Mouse (Mus musculus): ENCODE measurements at regions not wholly inside any gene's neighbourhood (a gene's known extent, or its start where the extent isn't known, plus 50 kb on each side); places are given as distances from the start of the nearest gene placed in this dataset.
A peak's percentile ranks its signal among the peaks of the same experiment; 100 is the strongest.

GRCm38 (mm10) chr13:107396036-107396435, 374.1 kb upstream of the Kif2a start:
- no peak for DNase-seq (ENCODE audit: low read depth, low spot score)

GRCm38 (mm10) chr13:107394451-107394850, 372.5 kb upstream of the Kif2a start:
- DNase-seq (ENCODE audit: low read depth, low spot score): no peak

- DNase-seq (ENCODE audit: low read depth, low spot score): no peak
Observed at GRCm38 (mm10) chr13:107389535-107390150, 367.7 kb upstream of the Kif2a start.

- DNase-seq (ENCODE audit: low read depth, low spot score): no peak
Observed at GRCm38 (mm10) chr13:107389074-107389473, 367.1 kb upstream of the Kif2a start.

- DNase-seq (ENCODE audit: low read depth, low spot score): no peak
Observed at GRCm38 (mm10) chr13:107378076-107378475, 356.1 kb upstream of the Kif2a start.

GRCm38 (mm10) chr13:107372666-107373065, 350.7 kb upstream of the Kif2a start:
- no peak for DNase-seq (ENCODE audit: low read depth, low spot score)

GRCm38 (mm10) chr13:107371616-107372582, 350.0 kb upstream of the Kif2a start:
- DNase-seq (ENCODE audit: low read depth, low spot score): peak; percentile 57

- DNase-seq (ENCODE audit: low read depth, low spot score): no peak
Observed at GRCm38 (mm10) chr13:107367639-107368038, 345.7 kb upstream of the Kif2a start.

GRCm38 (mm10) chr13:107365766-107366165, 343.8 kb upstream of the Kif2a start:
- no peak for DNase-seq (ENCODE audit: low read depth, low spot score)

- DNase-seq (ENCODE audit: low read depth, low spot score): no peak
Observed at GRCm38 (mm10) chr13:107365241-107365640, 343.3 kb upstream of the Kif2a start.

- DNase-seq (ENCODE audit: low read depth, low spot score): no peak
Observed at GRCm38 (mm10) chr13:107362806-107363687, 341.1 kb upstream of the Kif2a start.

- no peak for DNase-seq (ENCODE audit: low read depth, low spot score)
Observed at GRCm38 (mm10) chr13:107340802-107341364, 319.0 kb upstream of the Kif2a start.

GRCm38 (mm10) chr13:107338111-107338510, 316.2 kb upstream of the Kif2a start:
- no peak for DNase-seq (ENCODE audit: low read depth, low spot score)

GRCm38 (mm10) chr13:107337111-107337510, 315.2 kb upstream of the Kif2a start:
- DNase-seq (ENCODE audit: low read depth, low spot score): no peak

- DNase-seq (ENCODE audit: low read depth, low spot score): no peak
Observed at GRCm38 (mm10) chr13:107329348-107329747, 307.4 kb upstream of the Kif2a start.

- peak; percentile 46 for DNase-seq (ENCODE audit: low read depth, low spot score)
Observed at GRCm38 (mm10) chr13:107325707-107326495, 304.0 kb upstream of the Kif2a start.

- DNase-seq (ENCODE audit: low read depth, low spot score): no peak
Observed at GRCm38 (mm10) chr13:107314746-107315145, 292.8 kb upstream of the Kif2a start.

- DNase-seq (ENCODE audit: low read depth, low spot score): no peak
Observed at GRCm38 (mm10) chr13:107308958-107309639, 287.2 kb upstream of the Kif2a start.

GRCm38 (mm10) chr13:107308404-107308803, 286.5 kb upstream of the Kif2a start:
- no peak for DNase-seq (ENCODE audit: low read depth, low spot score)

GRCm38 (mm10) chr13:107306958-107307357, 285.0 kb upstream of the Kif2a start:
- no peak for DNase-seq (ENCODE audit: low read depth, low spot score)
